Mouse (Mus musculus): ENCODE measurements around the gene Hltf. TPM values are rescaled to one million over a fixed set of nuclear protein-coding genes. Genes with fewer than 3 reads are reported as not detected.

Gene Hltf
- polyA plus RNA-seq, 1 experiment from 2014 or later: 22.6 TPM

Other genes with a start within 250 kb of the Hltf start
- gene Cp, start 100.8 kb upstream of the Hltf start, polyA plus RNA-seq (2014; fragmentation: Nextera tagmentation; extraction: Ambion mirVana): 2.6 and 4.2 TPM in 2 replicates
- 13.0 and 13.5 TPM in 2 replicates for gene Hps3, start 22.5 kb upstream of the Hltf start, polyA plus RNA-seq (2014; fragmentation: Nextera tagmentation; extraction: Ambion mirVana)
- gene Gyg, start 97.5 kb downstream of the Hltf start, polyA plus RNA-seq (2014; fragmentation: Nextera tagmentation; extraction: Ambion mirVana): 32.5 and 34.5 TPM in 2 replicates
- 1.1 and 1.2 TPM in 2 replicates for gene Cpa3, start 184.4 kb downstream of the Hltf start, polyA plus RNA-seq (2014; fragmentation: Nextera tagmentation; extraction: Ambion mirVana)
- not detected in 2 replicates for gene Cpb1, start 217.9 kb downstream of the Hltf start, polyA plus RNA-seq (2014; fragmentation: Nextera tagmentation; extraction: Ambion mirVana)

All from neural tube, embryonic 11.5 days (tissue).